Mouse (Mus musculus) forebrain, embryonic 14.5 days (tissue): Measurements from ENCODE around the gene Slc35g2. TPM values are rescaled to one million over a fixed set of nuclear protein-coding genes. Genes with fewer than 3 reads are reported as not detected.

Source experiments
- ATAC-seq: fragments of 200-750 bp; cut with Nextera tagmentation; 2 replicates; pipeline ENCODE4 v1.8.0; 2017; ENCODE audit warnings: mild to moderate bottlenecking, moderate library complexity
- DNase-seq: peaks from one replicate; pipeline ENCODE4 v3.0.0-alpha.2; 2015; ENCODE audit warnings: low spot score
- H3K27ac ChIP-seq: fragments of 300-500 bp; sonication (generic); 2 replicates; pipeline ENCODE4 v1.5.1; 2014; ENCODE audit warnings: low read depth, mild to moderate bottlenecking, control low read depth, low read length, moderate library complexity
- H3K27me3 ChIP-seq: fragments of 300-500 bp; sonication (generic); replicated peaks from 2 replicates; pipeline ENCODE4 v1.6.1; 2014; ENCODE audit warnings: low read length, control low read depth, mixed read lengths; ENCODE audit not compliant: control insufficient read depth, insufficient read depth
- H3K36me3 ChIP-seq: fragments of 300-500 bp; sonication (generic); 2 replicates; pipeline ENCODE4 v1.6.1; 2014; ENCODE audit warnings: low read length, control low read depth; ENCODE audit not compliant: control insufficient read depth, insufficient read depth
- H3K4me1 ChIP-seq: fragments of 300-500 bp; sonication (generic); 2 replicates; pipeline ENCODE4 v1.6.1; 2014; ENCODE audit warnings: antibody characterized with exemption, low read length, control low read depth; ENCODE audit not compliant: control insufficient read depth, insufficient read depth
- H3K4me2 ChIP-seq: fragments of 300-500 bp; sonication (generic); 2 replicates; pipeline ENCODE4 v1.6.1; 2014; ENCODE audit warnings: mild to moderate bottlenecking, control low read depth, low read length
- H3K4me3 ChIP-seq: fragments of 300-500 bp; sonication (generic); 2 replicates; pipeline ENCODE4 v1.5.1; 2014; ENCODE audit warnings: low read depth, low read length, control low read depth
- H3K9ac ChIP-seq: fragments of 300-500 bp; sonication (generic); 2 replicates; pipeline ENCODE4 v1.6.1; 2014; ENCODE audit warnings: mild to moderate bottlenecking, low read length, control low read depth, moderate library complexity
- H3K9me3 ChIP-seq: fragments of 300-500 bp; sonication (generic); replicated peaks from 2 replicates; pipeline ENCODE4 v1.6.1; 2016; ENCODE audit warnings: low read length, control low read depth, mixed read lengths; ENCODE audit not compliant: control insufficient read depth
- WGBS: fragments of 180-500 bp; shearing (Covaris S2); extraction: QIAGEN DNeasy Blood & Tissue Kit; methylation state at CpG from one replicate; pipeline ENCODE4 v1.1.7; 2014; 5-methylcytosine and 5-hydroxymethylcytosine counted together
- polyA plus RNA-seq: library from polyadenylated mRNA; unstranded; fragments of >200 nt; fragmentation: Nextera tagmentation; extraction: Ambion mirVana; gene quantifications from 2 replicates; pipeline ENCODE4 v1.2.1, GENCODE M21; 2014

Gene Slc35g2
- polyA plus RNA-seq, 1 experiment from 2014 or later: 8.6 TPM

- no peaks in the 10 kb centered on the region for H3K27me3 ChIP-seq
- DNase-seq: no peak
- no peak for ATAC-seq
- H3K4me1 ChIP-seq: peaks cover 5% of the 10 kb centered on the region; the same call in 1 of the 2 replicates
- H3K4me2 ChIP-seq: peak overlapping the region; percentile 83
- H3K9me3 ChIP-seq: no peaks in the 10 kb centered on the region
- H3K9ac ChIP-seq: no peak overlapping the region
- 86% methylated on average over 1 of the region's 1 CpGs for WGBS
- no peaks in the 10 kb centered on the region for H3K36me3 ChIP-seq
- H3K27ac ChIP-seq: no peak overlapping the region
- H3K4me3 ChIP-seq: no peak overlapping the region
Observed at GRCm38 (mm10) chr9:100571511-100571910, 621 bp upstream of the Slc35g2 start.

GRCm38 (mm10) chr9:100569798-100570625, 878 bp downstream of the Slc35g2 start:
- H3K4me1 ChIP-seq: peaks cover 5% of the 10 kb centered on the region; the same call in 1 of the 2 replicates
- ATAC-seq: peak; percentile 40
- peak; percentile 51 for DNase-seq
- WGBS: 11% methylated on average over 32 of the region's 32 CpGs
- H3K9me3 ChIP-seq: no peaks in the 10 kb centered on the region
- peak overlapping the region; percentile 69 for H3K4me3 ChIP-seq
- peak overlapping the region; percentile 75 for H3K9ac ChIP-seq
- no peaks in the 10 kb centered on the region for H3K36me3 ChIP-seq
- H3K27me3 ChIP-seq: no peaks in the 10 kb centered on the region
- H3K4me2 ChIP-seq: peak overlapping the region; percentile 83
- H3K27ac ChIP-seq: no peak overlapping the region

GRCm38 (mm10) chr9:100560251-100560890, 10.5 kb downstream of the Slc35g2 start:
- no peaks in the 10 kb centered on the region for H3K36me3 ChIP-seq
- peak; percentile 80 for DNase-seq
- no peaks in the 10 kb centered on the region for H3K9me3 ChIP-seq
- no peak overlapping the region for H3K27ac ChIP-seq
- WGBS: 66% methylated on average over 10 of the region's 10 CpGs
- H3K4me3 ChIP-seq: no peak overlapping the region
- no peaks in the 10 kb centered on the region for H3K4me1 ChIP-seq
- H3K4me2 ChIP-seq: no peak overlapping the region
- peak; percentile 87 for ATAC-seq
- no peak overlapping the region for H3K9ac ChIP-seq
- no peaks in the 10 kb centered on the region for H3K27me3 ChIP-seq

- no peak overlapping the region for H3K9ac ChIP-seq
Observed at GRCm38 (mm10) chr9:100558991-100559390, 11.9 kb downstream of the Slc35g2 start.

GRCm38 (mm10) chr9:100558023-100558573, 12.8 kb downstream of the Slc35g2 start:
- no peak overlapping the region for H3K9ac ChIP-seq
- no peak overlapping the region for H3K27ac ChIP-seq
- no peaks in the 10 kb centered on the region for H3K36me3 ChIP-seq
- H3K4me1 ChIP-seq: no peaks in the 10 kb centered on the region
- DNase-seq (peak; percentile 88), ATAC-seq (peak; percentile 76)
- H3K27me3 ChIP-seq: no peaks in the 10 kb centered on the region
- no peak overlapping the region for H3K4me3 ChIP-seq
- H3K9me3 ChIP-seq: no peaks in the 10 kb centered on the region
- no peak overlapping the region for H3K4me2 ChIP-seq
- WGBS: 37% methylated on average over 4 of the region's 4 CpGs

More at GRCm38 (mm10) chr9:100558991-100559390, 11.9 kb downstream of the Slc35g2 start:
- no peaks in the 10 kb centered on the region for H3K4me1 ChIP-seq
- no peaks in the 10 kb centered on the region for H3K27me3 ChIP-seq
- no peak overlapping the region for H3K4me2 ChIP-seq
- H3K9me3 ChIP-seq: no peaks in the 10 kb centered on the region
- no peaks in the 10 kb centered on the region for H3K36me3 ChIP-seq
- DNase-seq: no peak
- ATAC-seq: no peak
- no peak overlapping the region for H3K27ac ChIP-seq
- H3K4me3 ChIP-seq: no peak overlapping the region

GRCm38 (mm10) chr9:100555686-100556085, 15.2 kb downstream of the Slc35g2 start:
- no peaks in the 10 kb centered on the region for H3K4me1 ChIP-seq
- no peak for ATAC-seq
- no peak overlapping the region for H3K9ac ChIP-seq
- H3K9me3 ChIP-seq: no peaks in the 10 kb centered on the region
- no peaks in the 10 kb centered on the region for H3K36me3 ChIP-seq
- no peaks in the 10 kb centered on the region for H3K27me3 ChIP-seq
- H3K4me3 ChIP-seq: no peak overlapping the region
- H3K27ac ChIP-seq: no peak overlapping the region
- H3K4me2 ChIP-seq: no peak overlapping the region
- no peak for DNase-seq
- 69% methylated on average over 5 of the region's 5 CpGs for WGBS

- no peaks in the 10 kb centered on the region for H3K36me3 ChIP-seq
- no peak overlapping the region for H3K27ac ChIP-seq
- 89% methylated on average over 2 of the region's 2 CpGs for WGBS
- H3K4me1 ChIP-seq: peaks cover 7% of the 10 kb centered on the region; the same call in 1 of the 2 replicates
- no peak overlapping the region for H3K4me3 ChIP-seq
- H3K27me3 ChIP-seq: no peaks in the 10 kb centered on the region
- ATAC-seq (no peak), DNase-seq (no peak)
- H3K9ac ChIP-seq: no peak overlapping the region
- H3K4me2 ChIP-seq: no peak overlapping the region
- peaks cover 9% of the 10 kb centered on the region; the same call in 1 of the 2 replicates for H3K9me3 ChIP-seq
Observed at GRCm38 (mm10) chr9:100548313-100548712, 22.6 kb downstream of the Slc35g2 start.

- ATAC-seq (peak; percentile 27), DNase-seq (no peak)
- peak overlapping the region; percentile 59 for H3K9ac ChIP-seq
- peaks cover 9% of the 10 kb centered on the region; the same call in 1 of the 2 replicates for H3K9me3 ChIP-seq
- H3K36me3 ChIP-seq: no peaks in the 10 kb centered on the region
- no peaks in the 10 kb centered on the region for H3K27me3 ChIP-seq
- H3K4me1 ChIP-seq: peaks cover 7% of the 10 kb centered on the region; the same call in 1 of the 2 replicates
- peak overlapping the region; percentile 87 for H3K27ac ChIP-seq
- peak overlapping the region; percentile 55 for H3K4me2 ChIP-seq
- 9% methylated on average over 9 of the region's 9 CpGs for WGBS
- H3K4me3 ChIP-seq: peak overlapping the region; percentile 91
Observed at GRCm38 (mm10) chr9:100546594-100546910, 24.3 kb downstream of the Slc35g2 start.
